Mouse (Mus musculus) yolk sac, embryonic 10.5 days (tissue): ENCODE data around the gene Fmnl2.

Experiments used
- DNase-seq: peaks from one replicate; pipeline ENCODE4 v3.0.0-alpha.2; 2017; ENCODE audit warnings: low spot score

Gene Fmnl2

GRCm38 (mm10) chr2:52864635-52865034 lies 7.0 kb downstream of the Fmnl2 start:
- no peak for DNase-seq

GRCm38 (mm10) chr2:52866151-52866550 lies 8.5 kb downstream of the Fmnl2 start:
- DNase-seq, result no peak

GRCm38 (mm10) chr2:52867781-52868180 lies 10.1 kb downstream of the Fmnl2 start:
- no peak for DNase-seq

GRCm38 (mm10) chr2:52868181-52868580 lies 10.5 kb downstream of the Fmnl2 start:
- no peak for DNase-seq

- peak; percentile 84 for DNase-seq
Measured at GRCm38 (mm10) chr2:52872636-52873035, 15.0 kb downstream of the Fmnl2 start.

- no peak for DNase-seq
Measured at GRCm38 (mm10) chr2:52873276-52874063, 15.8 kb downstream of the Fmnl2 start.

- DNase-seq, result no peak
Measured at GRCm38 (mm10) chr2:52874721-52875120, 17.1 kb downstream of the Fmnl2 start.

GRCm38 (mm10) chr2:52875801-52876200 lies 18.1 kb downstream of the Fmnl2 start:
- no peak for DNase-seq

- DNase-seq, result no peak
Measured at GRCm38 (mm10) chr2:52883401-52883800, 25.7 kb downstream of the Fmnl2 start.

- no peak for DNase-seq
Measured at GRCm38 (mm10) chr2:52884082-52884481, 26.4 kb downstream of the Fmnl2 start.

- DNase-seq, result no peak
Measured at GRCm38 (mm10) chr2:52885071-52885470, 27.4 kb downstream of the Fmnl2 start.

GRCm38 (mm10) chr2:52887281-52887680 lies 29.6 kb downstream of the Fmnl2 start:
- no peak for DNase-seq

GRCm38 (mm10) chr2:52891115-52891514 lies 33.5 kb downstream of the Fmnl2 start:
- no peak for DNase-seq

- no peak for DNase-seq
Measured at GRCm38 (mm10) chr2:52891744-52892143, 34.1 kb downstream of the Fmnl2 start.

- peak; percentile 76 for DNase-seq
Measured at GRCm38 (mm10) chr2:52894983-52895621, 37.4 kb downstream of the Fmnl2 start.

GRCm38 (mm10) chr2:52896995-52897394 lies 39.3 kb downstream of the Fmnl2 start:
- no peak for DNase-seq

- no peak for DNase-seq
Measured at GRCm38 (mm10) chr2:52900780-52901179, 43.1 kb downstream of the Fmnl2 start.

- DNase-seq, result no peak
Measured at GRCm38 (mm10) chr2:52901300-52902013, 43.8 kb downstream of the Fmnl2 start.

- no peak for DNase-seq
Measured at GRCm38 (mm10) chr2:52902456-52902855, 44.8 kb downstream of the Fmnl2 start.

- DNase-seq, result no peak
Measured at GRCm38 (mm10) chr2:52903228-52903963, 45.7 kb downstream of the Fmnl2 start.

- no peak for DNase-seq
Measured at GRCm38 (mm10) chr2:52904526-52904925, 46.9 kb downstream of the Fmnl2 start.

- DNase-seq, result no peak
Measured at GRCm38 (mm10) chr2:52913311-52913710, 55.7 kb downstream of the Fmnl2 start.
